Comparison of ENCODE assay signal across 9 mouse cellular contexts in genomic region chr19:46455032-46455431, GRCm38 (mm10). TPM values are rescaled to one million over a fixed set of nuclear protein-coding genes. Genes with fewer than 3 reads are reported as not detected.
DNase-seq lines count a peak whose midpoint lies in the region; ATAC-seq and TF ChIP-seq lines count a peak whose summit lies in the region.
"Had no signal": no experiment of that assay in that cellular context is flagged by ENCODE, and none has a peak within 500 bp of the region (broad histone marks: within the 10 kb centered on the region; RNA-seq: fewer than 3 reads in every experiment).

No protein-coding gene starts in this region.

- peak overlapping the region; percentile 85 for H3K27ac ChIP-seq in spleen, adult 2 months (ENCODE audit: insufficient read depth, low read length)
- peak overlapping the region; percentile 93 for H3K27ac ChIP-seq in heart, embryonic 13.5 days (replicated peaks)
- peak overlapping the region; percentile 96 for H3K27ac ChIP-seq in kidney, postnatal 0 days

- 0% methylated on average over 1 of the region's 1 CpGs for WGBS in spleen, adult 2 months
- 6% methylated on average over 1 of the region's 1 CpGs for WGBS in heart, embryonic 13.5 days
- 4% methylated on average over 1 of the region's 1 CpGs for whole genome bisulfite sequencing in kidney, postnatal 0 days

- peaks cover 19% of the 10 kb centered on the region; the same call in 1 of the 2 replicates for H3K4me1 ChIP-seq in spleen, adult 2 months (ENCODE audit: control insufficient read depth, insufficient read depth, insufficient read length)
- peaks cover 84% of the 10 kb centered on the region for H3K4me1 ChIP-seq in heart, embryonic 13.5 days
- H3K4me1 ChIP-seq in kidney, postnatal 0 days (replicated peaks; ENCODE audit: insufficient read depth, low read length) = peaks cover 70% of the 10 kb centered on the region

- ATAC-seq in heart, embryonic 13.5 days (ENCODE audit: extremely low read depth, insufficient number of reproducible peaks, low FRiP score, low TSS enrichment) = peak; percentile 67; the same call in 1 of the 2 replicates
- no peak; the same call in 1 of the 2 replicates for ATAC-seq in kidney, postnatal 0 days (replicated peaks; ENCODE audit: low FRiP score, low read depth)
- no peak for ATAC-seq in monocyte, adult 5-6 weeks (replicated peaks; ENCODE audit: insufficient number of reproducible peaks, low FRiP score, low TSS enrichment, poor library complexity, severe bottlenecking)

- H3K36me3 ChIP-seq in spleen, adult 2 months (ENCODE audit: control insufficient read depth, insufficient read depth, low read length) = peaks cover 7% of the 10 kb centered on the region; the same call in 1 of the 2 replicates
- H3K36me3 ChIP-seq in heart, embryonic 13.5 days = peaks cover 30% of the 10 kb centered on the region
- H3K36me3 ChIP-seq in kidney, postnatal 0 days (ENCODE audit: insufficient read depth, low read length) = peaks cover 4% of the 10 kb centered on the region; the same call in 1 of the 2 replicates

- no peak for TF ChIP-seq CTCF in spleen, adult 2 months (IDR thresholded peaks at IDR 0.05; ENCODE audit: extremely low read depth, insufficient read depth, insufficient read length, insufficient replicate concordance)
- no peak for TF ChIP-seq CTCF in kidney, postnatal 0 days (IDR thresholded peaks at IDR 0.05; ENCODE audit: low read depth)

- H3K4me2 ChIP-seq in heart, embryonic 13.5 days = peak overlapping the region; percentile 41
- H3K4me2 ChIP-seq in kidney, postnatal 0 days (ENCODE audit: low read length) = 0 out of 2 replicates have a peak overlapping the region, but pooled peaks have one; percentile 25

- peak overlapping the region; percentile 67 for H3K9ac ChIP-seq in heart, embryonic 13.5 days
- peak overlapping the region; percentile 49; the same call in 1 of the 2 replicates for H3K9ac ChIP-seq in kidney, postnatal 0 days (ENCODE audit: low read depth, low read length)

- peak overlapping the region; percentile 53 for H3K4me3 ChIP-seq in spleen, adult 2 months (ENCODE audit: extremely low read depth, insufficient read depth, insufficient read length)
- no peak overlapping the region; the same call in 1 of the 2 replicates for H3K4me3 ChIP-seq in heart, embryonic 13.5 days
- H3K4me3 ChIP-seq in kidney, postnatal 0 days (replicated peaks; ENCODE audit: low read depth, low read length) = no peak overlapping the region
- H3K4me3 ChIP-seq: myocyte had no signal

- no peaks in the 10 kb centered on the region for H3K9me3 ChIP-seq in heart, embryonic 13.5 days
- H3K9me3 ChIP-seq in kidney, postnatal 0 days (replicated peaks; ENCODE audit: low read length) = no peaks in the 10 kb centered on the region

- H3K27me3 ChIP-seq in spleen, adult 2 months (ENCODE audit: control insufficient read depth, insufficient read depth, low read length) = no peaks in the 10 kb centered on the region
- no peaks in the 10 kb centered on the region for H3K27me3 ChIP-seq in heart, embryonic 13.5 days (replicated peaks)
- no peaks in the 10 kb centered on the region for H3K27me3 ChIP-seq in kidney, postnatal 0 days (ENCODE audit: insufficient read depth, low read length)

- no peak for DNase-seq in spleen, adult 2 months (ENCODE audit: low read depth in 1 of 2, low spot score in 2 of 2)
- no peak for DNase-seq in spleen, postnatal 14 days (ENCODE audit: low spot score in 2 of 2)
- peak; percentile 70 for DNase-seq in kidney, postnatal 0 days (ENCODE audit: low spot score)
- DNase-seq in lung, postnatal 25 days (ENCODE audit: low spot score) = peak; percentile 86
- no peak for DNase-seq in cerebellum, adult 18-20 months
- no peak for DNase-seq in urinary bladder, postnatal 25 days (ENCODE audit: low spot score)

- no peak; the same call in 1 of the 2 replicates for TF ChIP-seq POLR2A in spleen, adult 2 months (IDR thresholded peaks at IDR 0.05; ENCODE audit: low read depth, low read length)

RNA-seq across cellular contexts. Expression of gene Trim8, which starts 46.5 kb away (rescaled TPM):
- polyA plus RNA-seq in spleen, adult 2 months (2012; rRNA removed) = 47.1 and 58.4 TPM in 2 replicates
- 13.2 and 13.9 TPM in 2 replicates for polyA plus RNA-seq in heart, embryonic 13.5 days (2015; fragmentation: Nextera tagmentation; extraction: Ambion mirVana)
- 27.8 and 30.5 TPM in 2 replicates for polyA plus RNA-seq in kidney, postnatal 0 days (2015; fragmentation: Nextera tagmentation; extraction: Ambion mirVana)
- total RNA-seq in monocyte, adult 5-6 weeks (2017) = 35.4 to 50.0 TPM (median 39.9 TPM) in 3 replicates

RNA-seq across cellular contexts. Expression of gene Sufu, which starts 58.3 kb away (rescaled TPM):
- 18.6 and 22.1 TPM in 2 replicates for polyA plus RNA-seq in spleen, adult 2 months (2012; rRNA removed)
- 18.4 and 19.3 TPM in 2 replicates for polyA plus RNA-seq in heart, embryonic 13.5 days (2015; fragmentation: Nextera tagmentation; extraction: Ambion mirVana)
- polyA plus RNA-seq in kidney, postnatal 0 days (2015; fragmentation: Nextera tagmentation; extraction: Ambion mirVana) = 30.6 and 33.0 TPM in 2 replicates
- total RNA-seq in monocyte, adult 5-6 weeks (2017) = 5.5 to 11.0 TPM (median 5.8 TPM) in 3 replicates

RNA-seq across cellular contexts. Expression of gene Actr1a, which starts 59.5 kb away (rescaled TPM):
- polyA plus RNA-seq in spleen, adult 2 months (2012; rRNA removed) = 55.7 and 60.5 TPM in 2 replicates
- 108 and 111 TPM in 2 replicates for polyA plus RNA-seq in heart, embryonic 13.5 days (2015; fragmentation: Nextera tagmentation; extraction: Ambion mirVana)
- polyA plus RNA-seq in kidney, postnatal 0 days (2015; fragmentation: Nextera tagmentation; extraction: Ambion mirVana) = 100.0 and 111 TPM in 2 replicates
- 90.9 to 114 TPM (median 107 TPM) in 3 replicates for total RNA-seq in monocyte, adult 5-6 weeks (2017)

Comparison
In these comparisons a context has a peak if more than half of its experiments do, and no peak if none do; other contexts are left out.
1. DNase-seq: peak in kidney, postnatal 0 days (single experiment) and lung, postnatal 25 days (single experiment); none in spleen, adult 2 months (0 of 2), spleen, postnatal 14 days (0 of 2), cerebellum, adult 18-20 months (0 of 2) and urinary bladder, postnatal 25 days (single experiment).
2. Peak in every context shown above with its lines, with median percentiles within 50 percentile points of each other: H3K27ac ChIP-seq.